Mouse (Mus musculus) C2C12 (cell line): Measurements from ENCODE around the gene Pla2r1.

Experiments
- CEBPB ChIP-seq: IDR thresholded peaks from one replicate; pipeline ENCODE4 v1.6.1; 2011; ENCODE audit warnings: low read depth, mild to moderate bottlenecking, control low read depth, moderate library complexity
- CTCF ChIP-seq: IDR thresholded peaks from one replicate; pipeline ENCODE4 v1.5.1; 2011; ENCODE audit not compliant: control insufficient read depth, insufficient read depth, insufficient read length
- MAX ChIP-seq: IDR thresholded peaks from one replicate; pipeline ENCODE4 v1.6.1; 2011; ENCODE audit warnings: mild to moderate bottlenecking, control low read depth
- MYOD1 ChIP-seq: IDR thresholded peaks from one replicate; pipeline ENCODE4 v1.6.1; 2011; ENCODE audit warnings: low read depth; ENCODE audit not compliant: control insufficient read depth, insufficient read length
- MYOG ChIP-seq: IDR thresholded peaks from one replicate; pipeline ENCODE4 v1.6.1; 2011; ENCODE audit not compliant: control insufficient read depth, insufficient read length; ENCODE audit errors: extremely low read depth
- USF1 ChIP-seq: IDR thresholded peaks from one replicate; pipeline ENCODE4 v1.6.1; 2011; ENCODE audit warnings: low read depth, mild to moderate bottlenecking, control low read depth, moderate library complexity

DNA sequence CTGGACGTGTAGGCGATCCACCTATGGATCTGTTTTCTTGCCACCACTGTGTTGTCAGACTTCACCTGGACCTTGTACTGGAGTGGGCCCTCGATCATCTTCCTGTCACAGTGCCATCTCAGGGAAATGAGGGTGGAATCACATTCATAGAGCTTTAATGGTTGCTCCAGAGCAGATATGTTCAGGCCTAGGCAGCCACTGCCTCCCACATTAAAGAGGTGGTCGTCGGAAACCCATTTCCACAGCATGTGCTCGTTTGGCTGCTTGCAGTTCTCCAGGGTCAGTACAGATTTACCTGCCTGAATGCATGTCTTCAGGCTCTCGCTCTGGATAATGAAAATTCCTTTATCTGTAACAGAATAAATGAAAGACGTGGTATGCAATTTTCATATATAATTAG lies 18.4 kb downstream of the Pla2r1 start:
- no peak for TF ChIP-seq CTCF
- no peak for TF ChIP-seq USF1
- no peak for TF ChIP-seq MAX
- TF ChIP-seq MYOG, result no peak
- TF ChIP-seq MYOD1, result no peak
- no peak for TF ChIP-seq CEBPB
